Mouse (Mus musculus) neural tube, embryonic 13.5 days (tissue): ENCODE measurements around the gene Gm47969. TPM values are rescaled to one million over a fixed set of nuclear protein-coding genes. Genes with fewer than 3 reads are reported as not detected.

Experiments used
- ATAC-seq: fragments of 200-750 bp; cut with Nextera tagmentation; 2 replicates; pipeline ENCODE4 v1.8.0; 2017; ENCODE audit warnings: low read depth, mild to moderate bottlenecking, moderate TSS enrichment, moderate library complexity
- H3K27ac ChIP-seq: fragments of 300-500 bp; sonication (generic); replicated peaks from 2 replicates; pipeline ENCODE4 v1.5.1; 2015; ENCODE audit warnings: moderate library complexity, mild to moderate bottlenecking, inconsistent platforms
- H3K27me3 ChIP-seq: fragments of 300-500 bp; sonication (generic); 2 replicates; pipeline ENCODE4 v1.6.1; 2015; ENCODE audit warnings: mild to moderate bottlenecking, inconsistent platforms
- H3K36me3 ChIP-seq: fragments of 300-500 bp; sonication (generic); 2 replicates; pipeline ENCODE4 v1.6.1; 2015; ENCODE audit warnings: mild to moderate bottlenecking, inconsistent platforms
- H3K4me1 ChIP-seq: fragments of 300-500 bp; sonication (generic); replicated peaks from 2 replicates; pipeline ENCODE4 v1.6.1; 2015; ENCODE audit warnings: inconsistent platforms
- H3K4me2 ChIP-seq: fragments of 300-500 bp; sonication (generic); 2 replicates; pipeline ENCODE4 v1.6.1; 2015; ENCODE audit warnings: inconsistent platforms, mild to moderate bottlenecking, moderate library complexity
- H3K4me3 ChIP-seq: fragments of 300-500 bp; sonication (generic); 2 replicates; pipeline ENCODE4 v1.5.1; 2015; ENCODE audit warnings: mild to moderate bottlenecking, inconsistent platforms
- H3K9ac ChIP-seq: fragments of 300-500 bp; sonication (generic); 2 replicates; pipeline ENCODE4 v1.6.1; 2015; ENCODE audit warnings: moderate library complexity, mild to moderate bottlenecking, inconsistent platforms
- H3K9me3 ChIP-seq: fragments of 300-500 bp; sonication (generic); 2 replicates; pipeline ENCODE4 v1.6.1; 2016; ENCODE audit warnings: inconsistent platforms
- WGBS: fragments of 180-500 bp; shearing (Covaris S2); methylation state at CpG from one replicate; pipeline ENCODE4 v1.1.7; 2015; 5-methylcytosine and 5-hydroxymethylcytosine counted together
- polyA plus RNA-seq: library from polyadenylated mRNA; unstranded; fragments of >200 nt; fragmentation: Nextera tagmentation; extraction: Ambion mirVana; gene quantifications from 2 replicates; pipeline ENCODE4 v1.2.1, GENCODE M21; 2015

The Gm47969 gene
- polyA plus RNA-seq, 1 experiment from 2014 or later: not detected

DNA sequence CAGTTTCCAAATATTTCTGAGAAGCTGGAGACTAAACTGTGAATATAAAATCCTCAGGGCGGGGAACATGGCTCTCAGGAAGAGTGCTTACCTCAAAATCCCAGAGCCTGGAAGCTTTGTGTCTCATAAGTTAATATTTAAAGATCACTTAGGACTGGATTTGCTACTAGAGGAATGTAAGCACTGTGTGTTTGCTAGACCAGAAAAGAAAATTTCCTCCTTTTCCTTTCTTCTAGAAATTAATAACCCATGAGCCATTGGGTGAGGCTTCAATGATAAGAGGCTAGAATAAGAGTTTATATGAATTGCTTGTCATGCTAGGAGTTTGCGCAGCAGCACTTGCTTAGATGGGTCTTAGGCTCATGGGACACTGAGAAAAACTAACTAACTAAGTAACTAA is 40.1 kb downstream of the Gm47969 start:
- Histone ChIP-seq H3K4me2 (no peak overlapping the region), H3K36me3 (no peaks in the 10 kb centered on the region), H3K27ac (no peak overlapping the region), H3K9ac (no peak overlapping the region), H3K4me1 (no peaks in the 10 kb centered on the region), H3K9me3 (no peaks in the 10 kb centered on the region), H3K27me3 (no peaks in the 10 kb centered on the region), H3K4me3 (no peak overlapping the region)
- ATAC-seq: no peak
- WGBS: 89% methylated on average over 2 of the region's 2 CpGs

DNA sequence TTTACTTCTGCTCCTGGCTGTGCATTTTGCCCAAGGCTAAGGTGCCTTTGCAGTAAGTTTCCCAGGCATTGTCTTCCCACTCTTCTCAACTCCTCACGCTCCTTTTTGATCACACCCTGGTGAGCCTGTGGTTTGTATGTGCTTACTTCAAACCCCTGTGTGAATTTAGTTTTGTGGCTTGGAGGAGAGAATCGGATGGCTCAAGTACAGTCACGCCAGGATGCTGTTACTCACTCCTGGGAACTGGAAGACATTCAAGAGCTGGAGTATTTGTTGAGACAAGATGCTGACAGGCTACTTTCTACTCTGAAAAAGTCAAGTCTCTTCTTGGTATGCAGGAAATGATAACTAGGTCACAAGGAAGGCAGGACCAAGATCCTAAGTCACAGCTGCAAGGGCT is 46.5 kb downstream of the Gm47969 start:
- Histone ChIP-seq H3K9ac (no peak overlapping the region), H3K9me3 (no peaks in the 10 kb centered on the region), H3K27ac (no peak overlapping the region), H3K36me3 (no peaks in the 10 kb centered on the region), H3K27me3 (no peaks in the 10 kb centered on the region), H3K4me3 (no peak overlapping the region), H3K4me1 (no peaks in the 10 kb centered on the region), H3K4me2 (no peak overlapping the region)
- no peak for ATAC-seq
- 72% methylated on average over 3 of the region's 3 CpGs for WGBS

Other genes with a start within 250 kb of the Gm47969 start
- gene Agfg1, start 205.4 kb upstream of the Gm47969 start, polyA plus RNA-seq: 35.3 and 36.9 TPM in 2 replicates
- gene A030005L19Rik, start 131.6 kb upstream of the Gm47969 start, polyA plus RNA-seq: 0.25 TPM in 1 of 2 replicates, not detected in the other
- not detected in 2 replicates for gene A030014E15Rik, start 120.0 kb upstream of the Gm47969 start, polyA plus RNA-seq
- not detected in 2 replicates for gene Gm6217, start 113.5 kb upstream of the Gm47969 start, polyA plus RNA-seq
- not detected in 2 replicates for gene A030003K21Rik, start 101.5 kb upstream of the Gm47969 start, polyA plus RNA-seq
- not detected in 2 replicates for gene Gm7544, start 88.9 kb upstream of the Gm47969 start, polyA plus RNA-seq
- not detected in 2 replicates for gene Gm47955, start 84.6 kb upstream of the Gm47969 start, polyA plus RNA-seq
- gene Gm47959, start 44.4 kb upstream of the Gm47969 start, polyA plus RNA-seq: not detected in 2 replicates
- gene Slc19a3, start 6.5 kb upstream of the Gm47969 start, polyA plus RNA-seq: 0.49 and 0.68 TPM in 2 replicates
- not detected in 2 replicates for gene Krtap28-10, start 2.5 kb upstream of the Gm47969 start, polyA plus RNA-seq
- not detected in 2 replicates for gene A030005K14Rik, start 14.4 kb downstream of the Gm47969 start, polyA plus RNA-seq
- not detected in 2 replicates for gene Krtap28-13, start 16.0 kb downstream of the Gm47969 start, polyA plus RNA-seq
- not detected in 2 replicates for gene Ccl20, start 71.8 kb downstream of the Gm47969 start, polyA plus RNA-seq
- gene Daw1, start 114.8 kb downstream of the Gm47969 start, polyA plus RNA-seq: 0.28 and 0.48 TPM in 2 replicates